Mouse (Mus musculus) intestine, embryonic 16.5 days (tissue): ENCODE data around the gene Mmachc. TPM values are rescaled to one million over a fixed set of nuclear protein-coding genes. Genes with fewer than 3 reads are reported as not detected.

ENCODE experiments used
- ATAC-seq: fragments of 200-750 bp; cut with Nextera tagmentation; 2 replicates; pipeline ENCODE4 v1.8.0; 2017; ENCODE audit warnings: moderate TSS enrichment, moderate library complexity
- H3K27ac ChIP-seq: fragments of 300-500 bp; sonication (generic); 2 replicates; pipeline ENCODE4 v1.5.1; 2014; ENCODE audit warnings: mild to moderate bottlenecking, low read length
- H3K27me3 ChIP-seq: fragments of 300-500 bp; sonication (generic); replicated peaks from 2 replicates; pipeline ENCODE4 v1.6.1; 2014; ENCODE audit warnings: low read length, control low read depth, mixed read lengths; ENCODE audit not compliant: control insufficient read depth, insufficient read depth
- H3K36me3 ChIP-seq: fragments of 300-500 bp; sonication (generic); 2 replicates; pipeline ENCODE4 v1.6.1; 2014; ENCODE audit warnings: low read length, control low read depth; ENCODE audit not compliant: control insufficient read depth, insufficient read depth
- H3K4me1 ChIP-seq: fragments of 300-500 bp; sonication (generic); 2 replicates; pipeline ENCODE4 v1.6.1; 2014; ENCODE audit warnings: low read length, control low read depth, mixed read lengths; ENCODE audit not compliant: control insufficient read depth, insufficient read depth
- H3K4me2 ChIP-seq: fragments of 300-500 bp; sonication (generic); 2 replicates; pipeline ENCODE4 v1.6.1; 2014; ENCODE audit warnings: low read depth, low read length, control low read depth
- H3K4me3 ChIP-seq: fragments of 300-500 bp; sonication (generic); 2 replicates; pipeline ENCODE4 v1.5.1; 2014; ENCODE audit warnings: mild to moderate bottlenecking, low read length
- H3K9ac ChIP-seq: fragments of 300-500 bp; sonication (generic); 2 replicates; pipeline ENCODE4 v1.6.1; 2014; ENCODE audit warnings: low read depth, low read length
- H3K9me3 ChIP-seq: fragments of 300-500 bp; sonication (generic); 2 replicates; pipeline ENCODE4 v1.6.1; 2016; ENCODE audit warnings: low read length, control low read depth; ENCODE audit not compliant: control insufficient read depth
- WGBS: fragments of 180-500 bp; shearing (Covaris S2); extraction: QIAGEN DNeasy Blood & Tissue Kit; methylation state at CpG from one replicate; pipeline ENCODE4 v1.1.7; 2014; 5-methylcytosine and 5-hydroxymethylcytosine counted together
- polyA plus RNA-seq: library from polyadenylated mRNA; unstranded; fragments of >200 nt; fragmentation: Nextera tagmentation; extraction: Ambion mirVana; gene quantifications from 2 replicates; pipeline ENCODE4 v1.2.1, GENCODE M21; 2015

Gene Mmachc
- polyA plus RNA-seq = 20.7 and 22.7 TPM in 2 replicates

DNA sequence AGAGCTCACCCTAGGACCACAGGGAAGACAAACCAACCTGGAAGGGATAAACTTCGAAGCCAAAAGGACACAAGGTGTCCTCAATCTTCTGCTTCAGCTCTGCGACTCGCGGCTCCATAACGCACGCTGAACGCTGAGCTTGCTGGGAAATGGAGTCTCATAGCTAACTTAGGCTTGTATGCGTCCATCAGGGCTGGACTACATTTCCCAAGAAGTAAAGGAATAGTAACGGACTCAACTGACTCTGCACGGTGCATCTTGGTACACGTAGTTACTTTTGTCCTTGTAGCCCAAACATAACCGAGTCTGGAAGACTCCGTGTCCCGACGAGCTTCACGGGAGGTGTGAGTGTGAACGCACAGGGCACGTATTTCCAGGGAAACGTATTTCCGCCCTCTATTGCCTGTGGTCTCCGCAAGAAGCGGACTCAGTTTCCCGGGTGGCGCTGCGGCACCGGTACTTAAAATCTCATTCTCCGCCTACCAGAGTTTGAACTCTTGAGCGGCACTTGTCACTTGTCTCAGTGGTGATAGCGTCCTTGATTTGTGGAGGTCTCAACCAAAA, at the start of gene Mmachc, which contains the start of gene Ccdc163:
Gene Mmachc (minus strand): TSS at position 206 of the 564 bp plus-strand sequence.
Gene Ccdc163 (plus strand): TSS at position 309 of the 564 bp plus-strand sequence.
- H3K27ac ChIP-seq = no peak within 1 kb of the TSS
- 0% methylated on average over 29 of the region's 29 CpGs for WGBS
- H3K4me1 ChIP-seq = peaks cover 6% of the 10 kb centered on the region; the same call in 1 of the 2 replicates
- peak within 1 kb of the TSS; percentile 83 for H3K4me2 ChIP-seq
- peak; percentile 100 for ATAC-seq
- peak within 1 kb of the TSS; percentile 74 for H3K4me3 ChIP-seq
- no peaks in the 10 kb centered on the region for H3K9me3 ChIP-seq
- no peaks in the 10 kb centered on the region for H3K36me3 ChIP-seq
- no peaks in the 10 kb centered on the region for H3K27me3 ChIP-seq
- peak within 1 kb of the TSS; percentile 72 for H3K9ac ChIP-seq

DNA sequence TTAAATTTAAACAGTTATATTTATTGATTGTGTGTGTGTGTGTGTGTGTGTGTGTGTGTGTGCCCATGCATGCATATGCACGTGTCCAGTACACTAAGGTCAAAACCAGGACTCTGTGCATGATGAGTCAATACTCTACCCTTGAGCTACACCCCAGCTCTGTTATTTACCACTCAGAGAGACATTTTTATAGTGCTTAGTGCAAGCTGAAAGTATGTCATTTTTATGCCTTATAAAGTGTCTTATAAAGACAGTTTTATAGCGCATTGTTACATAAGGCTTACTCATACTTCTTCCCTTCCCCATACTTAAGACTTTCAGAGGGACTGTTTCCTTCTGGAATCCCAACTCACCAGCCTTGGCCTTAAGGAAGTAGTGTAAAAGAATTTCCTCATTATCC, 41.5 kb upstream of the Mmachc start:
- 76% methylated on average over 2 of the region's 2 CpGs for WGBS
- no peaks in the 10 kb centered on the region for H3K9me3 ChIP-seq
- no peak overlapping the region for H3K4me3 ChIP-seq
- no peak overlapping the region for H3K27ac ChIP-seq
- H3K9ac ChIP-seq = no peak overlapping the region
- no peaks in the 10 kb centered on the region for H3K27me3 ChIP-seq
- H3K4me2 ChIP-seq = no peak overlapping the region
- no peaks in the 10 kb centered on the region for H3K36me3 ChIP-seq
- no peak for ATAC-seq
- H3K4me1 ChIP-seq = no peaks in the 10 kb centered on the region

DNA sequence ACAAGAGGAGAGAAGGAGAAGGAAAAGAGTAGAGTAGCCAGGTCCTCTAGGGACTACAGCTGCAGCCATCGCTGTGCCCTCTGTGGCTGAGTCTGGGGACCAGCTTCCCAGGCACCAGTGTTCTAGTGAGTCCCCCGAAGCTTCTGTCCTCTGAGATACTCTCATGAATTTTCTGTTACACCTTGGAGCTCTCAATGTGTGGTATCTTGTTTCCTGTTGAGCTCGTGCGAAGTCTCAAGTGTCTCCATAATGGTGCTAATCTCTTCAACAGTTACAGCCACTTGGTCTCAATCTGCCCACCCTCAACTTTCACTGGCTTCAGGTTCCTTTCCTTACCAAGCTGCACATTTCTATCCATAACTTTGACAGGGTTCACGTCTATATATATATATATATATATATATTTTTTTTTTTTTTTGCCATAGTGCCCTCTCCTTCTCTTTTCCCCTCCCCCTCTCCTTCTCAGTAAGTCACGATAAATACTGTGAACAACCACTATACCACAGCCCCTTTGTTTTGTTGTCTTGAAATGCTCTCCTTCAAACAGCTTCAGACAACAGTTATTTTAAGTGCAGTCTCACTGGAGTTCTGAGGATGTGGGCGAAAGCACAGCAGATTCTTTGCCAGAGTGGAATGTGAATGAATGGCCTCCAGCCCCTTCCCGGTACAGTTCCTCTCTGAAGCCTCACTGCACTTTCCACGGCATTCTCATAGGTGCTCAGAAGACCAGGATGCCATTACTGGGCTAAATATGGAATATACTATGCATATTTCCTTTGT, 31.0 kb upstream of the Mmachc start:
- no peak overlapping the region for H3K4me2 ChIP-seq
- H3K36me3 ChIP-seq = no peaks in the 10 kb centered on the region
- WGBS = 82% methylated on average over 9 of the region's 9 CpGs
- no peak overlapping the region for H3K4me3 ChIP-seq
- no peaks in the 10 kb centered on the region for H3K27me3 ChIP-seq
- ATAC-seq = no peak
- no peaks in the 10 kb centered on the region for H3K9me3 ChIP-seq
- no peak overlapping the region for H3K27ac ChIP-seq
- no peak overlapping the region for H3K9ac ChIP-seq
- H3K4me1 ChIP-seq = no peaks in the 10 kb centered on the region

DNA sequence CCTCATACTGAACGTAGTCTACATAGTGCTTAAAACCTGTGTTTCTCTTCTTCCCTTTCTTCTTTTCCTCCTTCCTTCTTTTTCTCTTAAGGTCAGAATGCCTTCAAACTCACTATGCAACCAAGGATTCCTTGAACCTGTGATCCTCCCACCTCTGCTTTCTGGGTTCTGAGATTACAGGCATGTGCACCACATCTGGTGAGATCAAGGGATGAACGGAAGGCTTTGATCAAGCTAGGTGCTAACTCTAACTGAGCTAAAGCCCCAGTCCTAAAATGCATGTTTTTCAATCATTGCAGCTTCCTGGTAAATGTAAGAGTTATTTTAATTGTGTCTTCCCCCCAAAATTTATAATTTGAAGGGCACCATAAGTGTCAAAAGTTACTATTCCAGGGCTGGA, 26.8 kb upstream of the Mmachc start:
- Histone ChIP-seq H3K9me3 (no peaks in the 10 kb centered on the region), H3K27ac (no peak overlapping the region), H3K4me3 (no peak overlapping the region), H3K27me3 (no peaks in the 10 kb centered on the region), H3K9ac (no peak overlapping the region), H3K36me3 (no peaks in the 10 kb centered on the region), H3K4me2 (no peak overlapping the region), H3K4me1 (0 out of 2 replicates have a peak, but pooled peaks cover 9% of the 10 kb centered on the region)
- ATAC-seq = no peak
- 81% methylated on average over 2 of the region's 2 CpGs for WGBS

DNA sequence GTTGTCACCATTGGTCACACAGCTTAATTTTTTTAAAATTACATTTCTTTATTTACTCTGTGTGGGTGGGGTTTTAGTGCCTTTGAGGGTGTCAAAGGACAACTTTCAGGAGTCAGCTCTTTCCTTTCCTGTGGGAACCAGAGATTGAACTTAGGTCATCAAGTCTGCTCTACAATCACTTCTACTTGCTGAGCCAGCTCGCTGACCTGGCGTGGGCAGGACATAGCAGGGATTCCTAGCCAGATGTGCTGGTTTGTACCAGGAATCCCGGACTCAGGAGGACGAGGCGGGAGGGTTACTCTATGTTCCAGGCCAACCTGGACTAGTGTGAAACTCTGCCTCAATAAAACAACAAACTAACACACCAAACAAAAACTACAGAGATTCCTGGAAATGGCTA, 24.1 kb upstream of the Mmachc start:
- 69% methylated on average over 5 of the region's 5 CpGs for WGBS
- Histone ChIP-seq H3K27me3 (no peaks in the 10 kb centered on the region), H3K4me2 (no peak overlapping the region), H3K27ac (no peak overlapping the region), H3K9me3 (no peaks in the 10 kb centered on the region), H3K9ac (no peak overlapping the region), H3K36me3 (no peaks in the 10 kb centered on the region), H3K4me3 (no peak overlapping the region), H3K4me1 (peaks cover 9% of the 10 kb centered on the region; the same call in 1 of the 2 replicates)
- ATAC-seq = peak; percentile 34; the same call in 1 of the 2 replicates

DNA sequence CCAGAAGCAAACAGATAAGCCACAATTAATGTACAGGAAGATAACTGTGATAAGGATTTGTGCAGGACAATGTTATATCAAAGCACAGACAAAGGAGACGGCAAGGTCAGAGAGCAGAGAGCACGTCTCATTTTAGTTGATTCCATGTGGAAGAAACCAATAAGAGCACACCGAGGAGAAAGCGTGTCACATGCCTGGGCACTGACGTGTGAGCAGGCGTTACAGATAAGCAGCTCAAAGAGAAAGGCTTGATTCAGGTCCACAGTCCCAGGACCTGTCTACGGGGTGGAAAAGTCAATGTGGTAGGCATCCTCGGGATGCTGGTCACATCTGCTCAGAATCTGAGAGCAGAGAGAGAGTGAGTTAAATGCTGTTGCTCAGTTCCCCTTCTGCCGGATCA, 22.9 kb upstream of the Mmachc start:
- Histone ChIP-seq H3K4me1 (peaks cover 11% of the 10 kb centered on the region; the same call in 1 of the 2 replicates), H3K9me3 (no peaks in the 10 kb centered on the region), H3K9ac (no peak overlapping the region), H3K4me3 (no peak overlapping the region), H3K27ac (0 out of 2 replicates have a peak overlapping the region, but pooled peaks have one; percentile 33), H3K36me3 (no peaks in the 10 kb centered on the region), H3K4me2 (no peak overlapping the region), H3K27me3 (no peaks in the 10 kb centered on the region)
- ATAC-seq = peak; percentile 83
- 65% methylated on average over 9 of the region's 9 CpGs for WGBS

DNA sequence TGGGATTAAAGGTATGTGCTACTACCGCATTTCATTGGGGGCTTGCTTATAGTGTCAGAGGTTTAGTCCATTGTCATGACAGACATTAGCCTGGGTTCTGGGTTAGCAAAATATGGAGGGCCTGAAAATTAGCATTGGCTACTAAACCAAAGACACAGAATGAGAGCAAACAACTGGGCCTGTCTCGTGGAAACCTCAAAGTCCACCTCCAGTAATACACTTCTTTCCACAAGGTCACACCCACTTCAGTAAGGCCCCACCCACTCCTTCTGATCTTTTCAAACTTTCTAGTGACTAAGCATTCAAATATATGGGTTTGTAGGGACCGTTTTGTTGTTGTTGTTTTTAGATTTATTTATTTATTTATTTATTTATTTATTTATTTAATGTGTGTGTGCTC, 21.3 kb upstream of the Mmachc start:
- ATAC-seq = no peak
- Histone ChIP-seq H3K4me3 (no peak overlapping the region), H3K27ac (no peak overlapping the region), H3K4me2 (no peak overlapping the region), H3K27me3 (no peaks in the 10 kb centered on the region), H3K9me3 (no peaks in the 10 kb centered on the region), H3K9ac (no peak overlapping the region), H3K4me1 (peaks cover 14% of the 10 kb centered on the region; the same call in 1 of the 2 replicates), H3K36me3 (no peaks in the 10 kb centered on the region)
- whole genome bisulfite sequencing = 81% methylated on average over 3 of the region's 3 CpGs

DNA sequence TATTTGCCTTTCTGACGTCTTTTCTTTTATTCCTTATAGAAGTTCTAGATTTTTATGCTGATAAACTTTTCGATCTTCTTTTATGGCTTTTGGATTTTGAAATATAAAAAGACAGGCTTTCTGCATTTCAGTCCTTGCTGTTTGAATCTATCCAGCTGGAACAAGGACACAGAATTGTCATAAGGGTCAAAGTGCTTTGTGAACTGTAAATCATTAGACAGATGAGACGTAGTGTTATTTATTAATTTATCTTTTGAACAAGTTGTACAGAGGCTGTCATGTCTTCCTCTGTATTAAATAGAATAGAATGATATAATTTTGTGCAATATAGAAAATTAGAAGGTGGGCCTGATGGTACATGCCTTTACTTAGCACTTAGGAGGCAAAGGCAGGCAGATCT, 19.2 kb upstream of the Mmachc start:
- no peaks in the 10 kb centered on the region for H3K27me3 ChIP-seq
- H3K4me1 ChIP-seq = peaks cover 14% of the 10 kb centered on the region
- H3K27ac ChIP-seq = peak overlapping the region; percentile 62; the same call in 1 of the 2 replicates
- no peak overlapping the region for H3K4me3 ChIP-seq
- H3K4me2 ChIP-seq = no peak overlapping the region
- ATAC-seq = no peak
- H3K9me3 ChIP-seq = no peaks in the 10 kb centered on the region
- WGBS = 49% methylated on average over 3 of the region's 3 CpGs
- H3K9ac ChIP-seq = no peak overlapping the region
- no peaks in the 10 kb centered on the region for H3K36me3 ChIP-seq

DNA sequence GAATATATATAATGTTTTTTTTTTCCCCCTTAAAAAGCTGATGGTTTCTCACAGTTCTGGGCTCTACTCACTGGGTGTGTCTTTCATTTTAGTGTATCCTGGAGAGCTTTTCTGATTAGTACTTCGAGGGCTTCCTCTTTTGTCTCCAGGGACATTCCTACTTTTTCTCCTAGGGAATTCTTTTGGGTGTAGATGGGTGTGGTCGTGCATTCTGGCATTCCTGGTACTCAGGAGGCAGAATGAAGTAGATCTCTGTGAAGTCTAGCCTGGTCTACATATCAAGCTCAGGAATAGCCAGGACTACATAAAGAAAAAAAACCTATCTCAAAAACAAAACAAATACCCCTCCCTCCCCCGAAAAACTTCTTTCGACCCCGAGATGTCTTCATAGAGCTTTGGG, 17.2 kb upstream of the Mmachc start:
- H3K27ac ChIP-seq = 0 out of 2 replicates have a peak overlapping the region, but pooled peaks have one; percentile 10
- no peak overlapping the region for H3K4me2 ChIP-seq
- peaks cover 11% of the 10 kb centered on the region for H3K4me1 ChIP-seq
- no peaks in the 10 kb centered on the region for H3K36me3 ChIP-seq
- no peaks in the 10 kb centered on the region for H3K9me3 ChIP-seq
- no peaks in the 10 kb centered on the region for H3K27me3 ChIP-seq
- ATAC-seq = no peak
- 77% methylated on average over 5 of the region's 5 CpGs for WGBS
- H3K9ac ChIP-seq = no peak overlapping the region
- no peak overlapping the region for H3K4me3 ChIP-seq
